In the genomic region with DNA sequence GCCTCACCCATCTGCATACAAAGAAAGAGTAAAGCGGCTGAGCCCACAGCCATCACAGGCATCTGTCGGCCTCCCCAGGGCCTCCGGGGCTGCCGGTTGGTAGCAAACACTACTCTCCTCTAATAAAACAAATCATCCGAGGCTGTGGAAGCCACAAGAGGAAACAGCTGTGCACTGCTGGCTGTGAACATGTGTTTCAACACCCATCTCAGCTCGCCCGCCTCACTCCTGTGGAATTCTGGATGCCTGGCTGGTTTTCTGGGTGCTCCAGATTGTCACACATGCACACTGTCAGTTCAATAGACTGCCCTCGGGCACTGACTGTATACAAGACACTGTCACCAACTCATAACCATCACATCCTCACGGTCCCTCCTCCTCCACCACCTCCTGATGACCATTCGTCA, we compare ENCODE assay signal across 13 mouse cellular contexts. TPM values are rescaled to one million over a fixed set of nuclear protein-coding genes. Genes with fewer than 3 reads are reported as not detected.
DNase-seq lines count a peak whose midpoint lies in the region; ATAC-seq and TF ChIP-seq lines count a peak whose summit lies in the region.
"Had no signal": no experiment of that assay in that cellular context is flagged by ENCODE, and none has a peak within 500 bp of the region (broad histone marks: within the 10 kb centered on the region; RNA-seq: fewer than 3 reads in every experiment).

No protein-coding gene starts in this region.

- H3K4me1 ChIP-seq in kidney, adult 2 months (ENCODE audit: control insufficient read depth, insufficient read depth, low read length), result no peaks in the 10 kb centered on the region
- peaks cover 34% of the 10 kb centered on the region for H3K4me1 ChIP-seq in embryonic facial prominence, embryonic 13.5 days
- H3K4me1 ChIP-seq in liver, embryonic 11.5 days (replicated peaks; ENCODE audit: control insufficient read depth, insufficient read depth, low read length), result no peaks in the 10 kb centered on the region

- DNase-seq in kidney, adult 2 months, result peak; percentile 24
- no peak for DNase-seq in kidney, adult 9 months
- DNase-seq in 3T3-L1 (ENCODE audit: low read depth, low spot score), result peak; percentile 35
- peak; percentile 73 for DNase-seq in lung, postnatal 10 days
- DNase-seq in spleen, adult 18-20 months, result no peak
- no peak for DNase-seq in liver, embryonic 11.5 days (ENCODE audit: low spot score)
- DNase-seq: adrenal gland, postnatal 10 days; layer of hippocampus, postnatal 36 days; right cerebral cortex, adult 18-20 months; thymus, postnatal 25 days had no signal

- TF ChIP-seq CTCF in kidney, adult 2 months (conservative IDR thresholded peaks at IDR 0.05; ENCODE audit: insufficient read depth, insufficient read length, low read depth, low read length), result no peak

- no peak overlapping the region for H3K4me3 ChIP-seq in kidney, adult 2 months (ENCODE audit: insufficient read depth, low read depth, low read length)
- H3K4me3 ChIP-seq in embryonic facial prominence, embryonic 13.5 days, result no peak overlapping the region
- no peak overlapping the region for H3K4me3 ChIP-seq in liver, embryonic 11.5 days (ENCODE audit: low read depth, low read length)

- no peak for TF ChIP-seq POLR2A in kidney, adult 2 months (IDR thresholded peaks at IDR 0.05; ENCODE audit: low read depth, low read length)

- no peaks in the 10 kb centered on the region for H3K36me3 ChIP-seq in kidney, adult 2 months (ENCODE audit: control insufficient read depth, insufficient read depth, low read length)
- H3K36me3 ChIP-seq in embryonic facial prominence, embryonic 13.5 days, result no peaks in the 10 kb centered on the region
- no peaks in the 10 kb centered on the region for H3K36me3 ChIP-seq in liver, embryonic 11.5 days (ENCODE audit: control insufficient read depth, insufficient read depth, low read length)

- 42% methylated on average over 10 of the region's 10 CpGs for WGBS in kidney, adult 2 months
- WGBS in embryonic facial prominence, embryonic 13.5 days, result 34% methylated on average over 10 of the region's 10 CpGs
- 45% methylated on average over 10 of the region's 10 CpGs for WGBS in liver, embryonic 11.5 days

- H3K4me2 ChIP-seq in embryonic facial prominence, embryonic 13.5 days, result no peak overlapping the region
- no peak overlapping the region for H3K4me2 ChIP-seq in liver, embryonic 11.5 days

- no peak overlapping the region for H3K27ac ChIP-seq in kidney, adult 2 months (ENCODE audit: insufficient read depth, low read depth, low read length)
- H3K27ac ChIP-seq in embryonic facial prominence, embryonic 13.5 days, result no peak overlapping the region
- no peak overlapping the region for H3K27ac ChIP-seq in liver, embryonic 11.5 days (ENCODE audit: low read depth, low read length)

- H3K9me3 ChIP-seq in embryonic facial prominence, embryonic 13.5 days, result no peaks in the 10 kb centered on the region
- no peaks in the 10 kb centered on the region for H3K9me3 ChIP-seq in liver, embryonic 11.5 days (ENCODE audit: control insufficient read depth, low read length)

- peak overlapping the region; percentile 40; the same call in 1 of the 2 replicates for H3K9ac ChIP-seq in embryonic facial prominence, embryonic 13.5 days
- H3K9ac ChIP-seq in liver, embryonic 11.5 days (ENCODE audit: low read depth, low read length), result no peak overlapping the region

- no peak for ATAC-seq in embryonic facial prominence, embryonic 13.5 days (ENCODE audit: insufficient number of reproducible peaks, insufficient read depth, low FRiP score, low TSS enrichment, low read depth)
- ATAC-seq in liver, embryonic 11.5 days (replicated peaks; ENCODE audit: low FRiP score), result no peak
- no peak for ATAC-seq in monocyte, adult 5-6 weeks (replicated peaks; ENCODE audit: insufficient number of reproducible peaks, low FRiP score, low TSS enrichment, poor library complexity, severe bottlenecking)

- no peaks in the 10 kb centered on the region for H3K27me3 ChIP-seq in kidney, adult 2 months (replicated peaks; ENCODE audit: control insufficient read depth, insufficient read depth, low read length)
- H3K27me3 ChIP-seq in embryonic facial prominence, embryonic 13.5 days, result peaks cover 27% of the 10 kb centered on the region
- H3K27me3 ChIP-seq in liver, embryonic 11.5 days (replicated peaks; ENCODE audit: control insufficient read depth, insufficient read depth, low read length), result no peaks in the 10 kb centered on the region

RNA-seq across cellular contexts. Expression of gene Pdgfa, which starts 40.7 kb away (rescaled TPM):
- polyA plus RNA-seq in kidney, adult 2 months (2012; rRNA removed), result 12.0 and 14.1 TPM in 2 replicates
- 58.6 and 58.8 TPM in 2 replicates for polyA plus RNA-seq in embryonic facial prominence, embryonic 13.5 days (2015; fragmentation: Nextera tagmentation; extraction: Ambion mirVana)
- 3.4 and 5.0 TPM in 2 replicates for polyA plus RNA-seq in liver, embryonic 11.5 days (2014; fragmentation: Nextera tagmentation; extraction: Ambion mirVana)
- 1.1 to 1.7 TPM in 2 of 3 replicates, not detected in the other for total RNA-seq in monocyte, adult 5-6 weeks (2017)
- total RNA-seq: megakaryocyte-erythroid progenitor cell, adult 5-6 weeks had no signal

Comparison
In these comparisons a context has a peak if more than half of its experiments do, and no peak if none do; other contexts are left out.
1. DNase-seq: peak in kidney, adult 2 months (single experiment), 3T3-L1 (single experiment) and lung, postnatal 10 days (single experiment); none in kidney, adult 9 months (single experiment), spleen, adult 18-20 months (0 of 2) and liver, embryonic 11.5 days (single experiment).